Mouse (Mus musculus) CH12.LX (cell line): ENCODE results near the gene Usp12.

Source experiments
- CHD2 ChIP-seq: IDR thresholded peaks from 2 replicates; pipeline ENCODE4 v1.6.1; 2011; ENCODE audit warnings: low read length, improper control_type of control experiment
- EP300 ChIP-seq: IDR thresholded peaks from 2 replicates; pipeline ENCODE4 v1.6.1; 2011; ENCODE audit warnings: low read length, improper control_type of control experiment
- ETS1 ChIP-seq: conservative IDR thresholded peaks from 2 replicates; pipeline ENCODE4 v1.6.1; 2012; ENCODE audit warnings: low read depth, mild to moderate bottlenecking, inconsistent platforms, low read length, improper control_type of control experiment, moderate library complexity
- IRF4 ChIP-seq: IDR thresholded peaks from 2 replicates; pipeline ENCODE4 v1.6.1; 2014; ENCODE audit warnings: low read depth, mild to moderate bottlenecking, inconsistent platforms, low read length, improper control_type of control experiment
- RAD21 ChIP-seq: IDR thresholded peaks from 2 replicates; pipeline ENCODE4 v1.6.1; 2011; ENCODE audit warnings: low read depth, mild to moderate bottlenecking, low read length, improper control_type of control experiment, moderate library complexity
- ZC3H11A ChIP-seq: IDR thresholded peaks from 2 replicates; pipeline ENCODE4 v1.6.1; 2012; ENCODE audit warnings: low read depth, mild to moderate bottlenecking, inconsistent platforms, low read length, improper control_type of control experiment

- no peak for TF ChIP-seq RAD21
- TF ChIP-seq CHD2, result no peak
- TF ChIP-seq EP300, result no peak
- no peak for TF ChIP-seq ZC3H11A
- no peak for TF ChIP-seq ETS1
- no peak for TF ChIP-seq IRF4
These were observed 29.0 kb downstream of the Usp12 start for GRCm38 (mm10) chr5:146765791-146766190.
